Mouse (Mus musculus): ENCODE data around the gene Ap1m1. TPM values are rescaled to one million over a fixed set of nuclear protein-coding genes. Genes with fewer than 3 reads are reported as not detected.

Ap1m1 gene
- polyA plus RNA-seq, 1 experiment = 97.4 TPM

- TF ChIP-seq CTCF (IDR thresholded peaks at IDR 0.05; ENCODE audit: extremely low read depth, insufficient read depth, insufficient read length, insufficient replicate concordance) (no peak), POLR2A (IDR thresholded peaks at IDR 0.05; ENCODE audit: low read depth, low read length) (no peak)
- Histone ChIP-seq H3K27ac (ENCODE audit: insufficient read depth, low read length) (no peak within 1 kb of the TSS), H3K4me1 (ENCODE audit: control insufficient read depth, insufficient read depth, insufficient read length) (peaks cover 16% of the 10 kb centered on the region; the same call in 1 of the 2 replicates), H3K27me3 (ENCODE audit: control insufficient read depth, insufficient read depth, low read length) (no peaks in the 10 kb centered on the region), H3K36me3 (ENCODE audit: control insufficient read depth, insufficient read depth, low read length) (no peaks in the 10 kb centered on the region), H3K4me3 (ENCODE audit: extremely low read depth, insufficient read depth, insufficient read length) (no peak within 1 kb of the TSS)
- no peak for DNase-seq (ENCODE audit: low read depth in 1 of 2, low spot score in 2 of 2)
- WGBS = 89% methylated on average over 16 of the region's 16 CpGs
These were observed 65.5 kb downstream of the Ap1m1 start, which contains the start of gene Gm10282 for GRCm38 (mm10) chr8:72305210-72305905. Gene Gm10282, minus strand, starts transcription at chr8:72305260.

GRCm38 (mm10) chr8:72306913-72307312 lies 67.1 kb downstream of the Ap1m1 start:
- Histone ChIP-seq H3K36me3 (ENCODE audit: control insufficient read depth, insufficient read depth, low read length) (no peaks in the 10 kb centered on the region), H3K4me3 (ENCODE audit: extremely low read depth, insufficient read depth, insufficient read length) (no peak overlapping the region), H3K27me3 (ENCODE audit: control insufficient read depth, insufficient read depth, low read length) (no peaks in the 10 kb centered on the region), H3K27ac (ENCODE audit: insufficient read depth, low read length) (no peak overlapping the region), H3K4me1 (ENCODE audit: control insufficient read depth, insufficient read depth, insufficient read length) (peaks cover 16% of the 10 kb centered on the region; the same call in 1 of the 2 replicates)
- 83% methylated on average over 5 of the region's 5 CpGs for WGBS
- TF ChIP-seq POLR2A (IDR thresholded peaks at IDR 0.05; ENCODE audit: low read depth, low read length) (no peak), CTCF (IDR thresholded peaks at IDR 0.05; ENCODE audit: extremely low read depth, insufficient read depth, insufficient read length, insufficient replicate concordance) (no peak)
- DNase-seq (ENCODE audit: low read depth in 1 of 2, low spot score in 2 of 2) = no peak

Other genes with a start within 250 kb of the Ap1m1 start
- 80.8 and 95.2 TPM in 2 replicates for gene Cyp4f18, start 230.4 kb upstream of the Ap1m1 start, polyA plus RNA-seq (2012; rRNA removed)
- 0.16 TPM in 1 of 2 replicates, not detected in the other for gene Olfr372, start 198.8 kb upstream of the Ap1m1 start, polyA plus RNA-seq (2012; rRNA removed)
- gene Olfr373, start 156.8 kb upstream of the Ap1m1 start, polyA plus RNA-seq (2012; rRNA removed) = not detected in 2 replicates
- gene Olfr374, start 133.0 kb upstream of the Ap1m1 start, polyA plus RNA-seq (2012; rRNA removed) = 0.01 and 0.04 TPM in 2 replicates
- 62.3 and 73.9 TPM in 2 replicates for gene Tpm4, start 105.0 kb upstream of the Ap1m1 start, polyA plus RNA-seq (2012; rRNA removed)
- gene Rab8a, start 78.8 kb upstream of the Ap1m1 start, polyA plus RNA-seq (2012; rRNA removed) = 49.0 and 50.0 TPM in 2 replicates
- 16.6 and 21.4 TPM in 2 replicates for gene Hsh2d, start 50.4 kb upstream of the Ap1m1 start, polyA plus RNA-seq (2012; rRNA removed)
- 0.16 and 0.61 TPM in 2 replicates for gene Cib3, start 27.2 kb upstream of the Ap1m1 start, polyA plus RNA-seq (2012; rRNA removed)
- not detected in 2 replicates for gene Gm11034, start 26.4 kb upstream of the Ap1m1 start, polyA plus RNA-seq (2012; rRNA removed)
- gene Fam32a, start 20.3 kb upstream of the Ap1m1 start, polyA plus RNA-seq (2012; rRNA removed) = 29.8 and 31.3 TPM in 2 replicates
- gene Gm10282, start 65.2 kb downstream of the Ap1m1 start, polyA plus RNA-seq (2012; rRNA removed) = 1.4 and 1.7 TPM in 2 replicates
- 219 and 378 TPM in 2 replicates for gene Klf2, start 79.0 kb downstream of the Ap1m1 start, polyA plus RNA-seq (2012; rRNA removed)
- gene Eps15l1, start 181.4 kb downstream of the Ap1m1 start, polyA plus RNA-seq (2012; rRNA removed) = 36.9 and 37.1 TPM in 2 replicates
- 0.11 TPM in 1 of 2 replicates, not detected in the other for gene Calr3, start 203.9 kb downstream of the Ap1m1 start, polyA plus RNA-seq (2012; rRNA removed)
- 10.9 and 11.1 TPM in 2 replicates for gene 1700030K09Rik, start 203.9 kb downstream of the Ap1m1 start, polyA plus RNA-seq (2012; rRNA removed)
- gene Cherp, start 235.2 kb downstream of the Ap1m1 start, polyA plus RNA-seq (2012; rRNA removed) = 63.6 and 71.2 TPM in 2 replicates

Measured in spleen, adult 2 months (tissue).